Mouse (Mus musculus) hindbrain, embryonic 15.5 days (tissue): ENCODE measurements around the gene Rtkn. TPM values are rescaled to one million over a fixed set of nuclear protein-coding genes. Genes with fewer than 3 reads are reported as not detected.

Source experiments
- ATAC-seq: fragments of 200-750 bp; cut with Nextera tagmentation; 2 replicates; pipeline ENCODE4 v1.8.0; 2017; ENCODE audit warnings: low read depth, moderate number of reproducible peaks, moderate TSS enrichment; ENCODE audit not compliant: low FRiP score
- H3K27ac ChIP-seq: fragments of 300-500 bp; sonication (generic); replicated peaks from 2 replicates; pipeline ENCODE4 v1.5.1; 2015; ENCODE audit warnings: mild to moderate bottlenecking, inconsistent platforms
- H3K27me3 ChIP-seq: fragments of 300-500 bp; sonication (generic); 2 replicates; pipeline ENCODE4 v1.6.1; 2015; ENCODE audit warnings: control low read depth, inconsistent platforms
- H3K36me3 ChIP-seq: fragments of 300-500 bp; sonication (generic); 2 replicates; pipeline ENCODE4 v1.6.1; 2015; ENCODE audit warnings: control low read depth, inconsistent platforms
- H3K4me1 ChIP-seq: fragments of 300-500 bp; sonication (generic); replicated peaks from 2 replicates; pipeline ENCODE4 v1.6.1; 2015; ENCODE audit warnings: control low read depth, inconsistent platforms
- H3K4me2 ChIP-seq: fragments of 300-500 bp; sonication (generic); 2 replicates; pipeline ENCODE4 v1.6.1; 2015; ENCODE audit warnings: moderate library complexity, mild to moderate bottlenecking, inconsistent platforms
- H3K4me3 ChIP-seq: fragments of 300-500 bp; sonication (generic); 2 replicates; pipeline ENCODE4 v1.5.1; 2015; ENCODE audit warnings: mild to moderate bottlenecking, inconsistent platforms
- H3K9ac ChIP-seq: fragments of 300-500 bp; sonication (generic); 2 replicates; pipeline ENCODE4 v1.6.1; 2015; ENCODE audit warnings: inconsistent platforms
- H3K9me3 ChIP-seq: fragments of 300-500 bp; sonication (generic); 2 replicates; pipeline ENCODE4 v1.6.1; 2016; ENCODE audit warnings: control low read depth, inconsistent platforms
- WGBS: fragments of 180-500 bp; shearing (Covaris S2); methylation state at CpG from one replicate; pipeline ENCODE4 v1.1.7; 2015; 5-methylcytosine and 5-hydroxymethylcytosine counted together
- polyA plus RNA-seq: library from polyadenylated mRNA; unstranded; fragments of >200 nt; fragmentation: Nextera tagmentation; extraction: Ambion mirVana; gene quantifications from 2 replicates; pipeline ENCODE4 v1.2.1, GENCODE M21; 2015

Gene Rtkn
- 14.9 and 17.8 TPM in 2 replicates for polyA plus RNA-seq

- Histone ChIP-seq H3K9ac (peak within 1 kb of the TSS; percentile 31; the same call in 1 of the 2 replicates), H3K4me3 (peak within 1 kb of the TSS; percentile 19), H3K4me2 (peak within 1 kb of the TSS; percentile 52), H3K27ac (peak within 1 kb of the TSS; percentile 89; the same call in 1 of the 2 replicates), H3K4me1 (peaks cover 32% of the 10 kb centered on the region), H3K27me3 (peaks cover 19% of the 10 kb centered on the region), H3K9me3 (no peaks in the 10 kb centered on the region), H3K36me3 (no peaks in the 10 kb centered on the region)
- WGBS: 64% methylated on average over 7 of the region's 7 CpGs
- no peak for ATAC-seq
Measured at GRCm38 (mm10) chr6:83134951-83135513, at the start of gene Rtkn. TSS of gene Rtkn (plus strand) at chr6:83135463.

GRCm38 (mm10) chr6:83086121-83087035 lies 48.9 kb upstream of the Rtkn start, which contains the start of gene Lbx2:
TSS of gene Lbx2 (plus strand) at chr6:83086367.
- H3K27me3 ChIP-seq: peaks cover 89% of the 10 kb centered on the region

GRCm38 (mm10) chr6:83087205-83087925 lies 47.9 kb upstream of the Rtkn start:
- Histone ChIP-seq H3K9me3 (no peaks in the 10 kb centered on the region), H3K4me3 (peak overlapping the region; percentile 1; the same call in 1 of the 2 replicates)

More at GRCm38 (mm10) chr6:83086121-83087035, 48.9 kb upstream of the Rtkn start, which contains the start of gene Lbx2:
- H3K4me1 ChIP-seq: peaks cover 12% of the 10 kb centered on the region
- no peak for ATAC-seq
- 5% methylated on average over 42 of the region's 42 CpGs for WGBS
- 0 out of 2 replicates have a peak within 1 kb of the TSS, but pooled peaks have one; percentile 0 for H3K4me3 ChIP-seq
- peaks cover 6% of the 10 kb centered on the region for H3K36me3 ChIP-seq
- peak within 1 kb of the TSS; percentile 37; the same call in 1 of the 2 replicates for H3K4me2 ChIP-seq
- no peak within 1 kb of the TSS for H3K27ac ChIP-seq
- no peak within 1 kb of the TSS for H3K9ac ChIP-seq
- H3K9me3 ChIP-seq: no peaks in the 10 kb centered on the region

GRCm38 (mm10) chr6:83087926-83088260 lies 47.4 kb upstream of the Rtkn start:
- H3K4me3 ChIP-seq: 0 out of 2 replicates have a peak overlapping the region, but pooled peaks have one; percentile 1
- no peaks in the 10 kb centered on the region for H3K9me3 ChIP-seq
- no peaks in the 10 kb centered on the region for H3K36me3 ChIP-seq
- 2% methylated on average over 9 of the region's 9 CpGs for WGBS
- peaks cover 12% of the 10 kb centered on the region for H3K4me1 ChIP-seq
- peaks cover 79% of the 10 kb centered on the region for H3K27me3 ChIP-seq
- H3K9ac ChIP-seq: no peak overlapping the region
- H3K27ac ChIP-seq: no peak overlapping the region
- peak overlapping the region; percentile 37 for H3K4me2 ChIP-seq
- ATAC-seq: no peak

More at GRCm38 (mm10) chr6:83087205-83087925, 47.9 kb upstream of the Rtkn start:
- peaks cover 84% of the 10 kb centered on the region for H3K27me3 ChIP-seq
- H3K9ac ChIP-seq: no peak overlapping the region
- no peak overlapping the region for H3K27ac ChIP-seq
- H3K36me3 ChIP-seq: no peaks in the 10 kb centered on the region
- H3K4me1 ChIP-seq: peaks cover 12% of the 10 kb centered on the region
- no peak for ATAC-seq
- 1% methylated on average over 47 of the region's 47 CpGs for WGBS
- peak overlapping the region; percentile 37 for H3K4me2 ChIP-seq

- no peak overlapping the region for H3K4me3 ChIP-seq
Measured at GRCm38 (mm10) chr6:83092416-83093127, 42.7 kb upstream of the Rtkn start.

GRCm38 (mm10) chr6:83095968-83096367 lies 39.3 kb upstream of the Rtkn start:
- Histone ChIP-seq H3K27ac (no peak overlapping the region), H3K9ac (no peak overlapping the region), H3K4me2 (no peak overlapping the region), H3K36me3 (no peaks in the 10 kb centered on the region), H3K9me3 (no peaks in the 10 kb centered on the region), H3K27me3 (peaks cover 8% of the 10 kb centered on the region), H3K4me3 (no peak overlapping the region), H3K4me1 (0 out of 2 replicates have a peak, but pooled peaks cover 4% of the 10 kb centered on the region)
- 41% methylated on average over 6 of the region's 6 CpGs for WGBS
- ATAC-seq: no peak

More at GRCm38 (mm10) chr6:83092416-83093127, 42.7 kb upstream of the Rtkn start:
- H3K36me3 ChIP-seq: no peaks in the 10 kb centered on the region
- H3K9ac ChIP-seq: no peak overlapping the region
- peaks cover 5% of the 10 kb centered on the region; the same call in 1 of the 2 replicates for H3K4me1 ChIP-seq
- no peak overlapping the region for H3K27ac ChIP-seq
- ATAC-seq: no peak
- no peak overlapping the region for H3K4me2 ChIP-seq
- peaks cover 34% of the 10 kb centered on the region for H3K27me3 ChIP-seq
- WGBS: 51% methylated on average over 6 of the region's 6 CpGs
- no peaks in the 10 kb centered on the region for H3K9me3 ChIP-seq

GRCm38 (mm10) chr6:83098411-83098810 lies 36.9 kb upstream of the Rtkn start:
- no peak overlapping the region for H3K4me3 ChIP-seq
- no peaks in the 10 kb centered on the region for H3K36me3 ChIP-seq
- H3K4me2 ChIP-seq: no peak overlapping the region
- 76% methylated on average over 2 of the region's 2 CpGs for WGBS
- H3K9me3 ChIP-seq: no peaks in the 10 kb centered on the region
- H3K27me3 ChIP-seq: peaks cover 4% of the 10 kb centered on the region; the same call in 1 of the 2 replicates
- H3K4me1 ChIP-seq: peaks cover 18% of the 10 kb centered on the region
- no peak for ATAC-seq
- no peak overlapping the region for H3K9ac ChIP-seq
- H3K27ac ChIP-seq: no peak overlapping the region

- peak; percentile 91 for ATAC-seq
- Histone ChIP-seq H3K4me3 (peak within 1 kb of the TSS; percentile 62), H3K4me1 (peaks cover 21% of the 10 kb centered on the region), H3K9me3 (no peaks in the 10 kb centered on the region), H3K9ac (peak within 1 kb of the TSS; percentile 80), H3K36me3 (no peaks in the 10 kb centered on the region), H3K27me3 (peaks cover 4% of the 10 kb centered on the region; the same call in 1 of the 2 replicates), H3K27ac (peak within 1 kb of the TSS; percentile 86), H3K4me2 (peak within 1 kb of the TSS; percentile 95)
- under 1% methylated on average over 25 of the region's 25 CpGs for WGBS
Measured at GRCm38 (mm10) chr6:83101316-83101687, 34.0 kb upstream of the Rtkn start, which contains the start of the genes Ccdc142 and Gm42688. TSS of gene Ccdc142 (plus strand) at chr6:83101601. TSS of gene Gm42688 (plus strand) at chr6:83101617.

GRCm38 (mm10) chr6:83101688-83102556 lies 33.3 kb upstream of the Rtkn start:
- under 1% methylated on average over 71 of the region's 74 CpGs for WGBS
- H3K27ac ChIP-seq: peak overlapping the region; percentile 86
- peak; percentile 73 for ATAC-seq
- H3K4me1 ChIP-seq: peaks cover 21% of the 10 kb centered on the region
- H3K9ac ChIP-seq: peak overlapping the region; percentile 80
- H3K4me3 ChIP-seq: peak overlapping the region; percentile 62
- no peaks in the 10 kb centered on the region for H3K9me3 ChIP-seq
- H3K36me3 ChIP-seq: no peaks in the 10 kb centered on the region
- peak overlapping the region; percentile 95 for H3K4me2 ChIP-seq
- peaks cover 4% of the 10 kb centered on the region; the same call in 1 of the 2 replicates for H3K27me3 ChIP-seq

- Histone ChIP-seq H3K36me3 (peaks cover 2% of the 10 kb centered on the region; the same call in 1 of the 2 replicates), H3K9ac (peak overlapping the region; percentile 80), H3K27ac (no peak overlapping the region), H3K4me2 (peak overlapping the region; percentile 95), H3K27me3 (peaks cover 1% of the 10 kb centered on the region; the same call in 1 of the 2 replicates), H3K4me3 (peak overlapping the region; percentile 62), H3K9me3 (no peaks in the 10 kb centered on the region), H3K4me1 (peaks cover 30% of the 10 kb centered on the region)
- ATAC-seq: no peak
- 49% methylated on average over 11 of the region's 11 CpGs for WGBS
Measured at GRCm38 (mm10) chr6:83103130-83103650, 32.1 kb upstream of the Rtkn start.
